Mouse (Mus musculus): Measurements from ENCODE around the gene Ankrd55.

GRCm38 (mm10) chr13:112289338-112289737, 1.1 kb downstream of the Ankrd55 start:
- TF ChIP-seq POLR2A (IDR thresholded peaks at IDR 0.05; ENCODE audit: low read depth, low read length) = no peak
- TF ChIP-seq CTCF (conservative IDR thresholded peaks at IDR 0.05; ENCODE audit: insufficient read depth, insufficient read length, low read depth, low read length) = no peak
